Mouse (Mus musculus) cerebellum, adult (tissue): ENCODE data around the gene Obsl1.

Source experiments
- ATAC-seq: cut with Nextera tagmentation; 2 replicates; pipeline ENCODE4 v1.9.2; 2017; ENCODE audit warnings: mild to moderate bottlenecking, moderate library complexity, mixed read lengths; ENCODE audit not compliant: insufficient number of reproducible peaks, low FRiP score, low TSS enrichment

Gene Obsl1

DNA sequence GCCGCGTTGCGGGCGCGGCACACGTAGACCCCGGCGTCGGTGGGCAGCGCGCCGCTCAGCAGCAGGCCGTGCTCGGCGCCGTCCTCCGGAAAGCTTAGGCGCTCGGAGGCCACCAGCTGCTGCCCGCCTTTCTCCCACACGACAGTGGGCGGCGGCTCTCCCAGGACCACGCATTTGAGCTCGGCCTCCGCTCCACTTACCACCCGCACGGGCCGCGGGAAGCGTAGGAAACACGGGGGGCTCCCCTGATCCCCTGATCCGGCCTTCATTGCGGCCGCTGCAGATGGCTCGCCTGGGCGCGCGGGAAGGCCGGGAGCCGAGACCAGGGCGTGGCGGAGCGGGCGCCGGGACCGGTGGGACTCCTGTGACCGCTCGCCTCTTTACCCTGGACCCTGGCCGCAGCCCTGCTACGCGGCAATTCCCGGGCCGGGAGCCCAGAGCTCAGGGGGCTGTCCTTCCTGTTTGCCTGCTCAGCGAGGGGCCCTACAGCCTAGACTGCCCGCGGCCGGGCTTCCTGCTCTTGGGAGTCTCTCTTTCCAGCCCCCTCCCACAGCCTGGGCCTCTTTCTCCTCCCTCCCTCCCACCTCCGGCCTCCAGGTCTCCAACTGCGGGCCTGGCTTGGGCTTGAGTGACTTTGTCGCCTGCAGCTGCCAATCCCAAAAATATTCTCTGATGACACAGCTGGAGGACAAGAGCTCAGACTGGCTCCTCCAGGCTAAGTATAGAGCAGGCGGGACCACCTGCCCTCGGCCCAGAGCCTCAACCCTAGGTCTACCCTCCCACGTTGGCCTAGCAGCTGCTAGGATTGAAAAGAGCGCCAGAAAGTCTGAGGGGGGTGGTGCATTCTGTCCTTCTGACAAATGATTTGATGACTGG lies at the start of gene Obsl1:
Gene Obsl1 (minus strand): TSS at position 497 of the 876 bp plus-strand sequence.
- ATAC-seq = peak; percentile 28; the same call in 1 of the 2 replicates

DNA sequence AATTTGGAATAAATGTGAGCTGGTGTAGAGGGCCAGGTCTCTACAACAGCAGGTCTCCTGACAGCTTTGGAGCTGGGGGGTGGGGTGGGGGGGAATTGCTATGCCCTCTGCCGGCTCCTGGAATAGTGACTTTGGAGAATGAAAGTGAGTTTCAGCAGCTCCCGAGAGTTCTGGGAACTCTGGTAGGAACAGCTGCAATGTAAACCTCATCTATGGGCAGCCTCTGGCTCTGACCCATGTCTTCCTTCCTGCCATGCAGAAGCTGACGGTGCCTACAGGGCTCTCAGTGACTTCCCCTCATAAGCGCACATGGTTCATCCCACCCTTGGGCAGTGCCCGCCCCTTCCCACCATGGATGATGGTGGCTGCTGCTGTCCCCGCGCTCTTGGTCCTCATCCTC lies 49.4 kb upstream of the Obsl1 start:
- ATAC-seq = no peak

- no peak for ATAC-seq
Observed at GRCm38 (mm10) chr1:75550586-75550985, 44.3 kb upstream of the Obsl1 start.

DNA sequence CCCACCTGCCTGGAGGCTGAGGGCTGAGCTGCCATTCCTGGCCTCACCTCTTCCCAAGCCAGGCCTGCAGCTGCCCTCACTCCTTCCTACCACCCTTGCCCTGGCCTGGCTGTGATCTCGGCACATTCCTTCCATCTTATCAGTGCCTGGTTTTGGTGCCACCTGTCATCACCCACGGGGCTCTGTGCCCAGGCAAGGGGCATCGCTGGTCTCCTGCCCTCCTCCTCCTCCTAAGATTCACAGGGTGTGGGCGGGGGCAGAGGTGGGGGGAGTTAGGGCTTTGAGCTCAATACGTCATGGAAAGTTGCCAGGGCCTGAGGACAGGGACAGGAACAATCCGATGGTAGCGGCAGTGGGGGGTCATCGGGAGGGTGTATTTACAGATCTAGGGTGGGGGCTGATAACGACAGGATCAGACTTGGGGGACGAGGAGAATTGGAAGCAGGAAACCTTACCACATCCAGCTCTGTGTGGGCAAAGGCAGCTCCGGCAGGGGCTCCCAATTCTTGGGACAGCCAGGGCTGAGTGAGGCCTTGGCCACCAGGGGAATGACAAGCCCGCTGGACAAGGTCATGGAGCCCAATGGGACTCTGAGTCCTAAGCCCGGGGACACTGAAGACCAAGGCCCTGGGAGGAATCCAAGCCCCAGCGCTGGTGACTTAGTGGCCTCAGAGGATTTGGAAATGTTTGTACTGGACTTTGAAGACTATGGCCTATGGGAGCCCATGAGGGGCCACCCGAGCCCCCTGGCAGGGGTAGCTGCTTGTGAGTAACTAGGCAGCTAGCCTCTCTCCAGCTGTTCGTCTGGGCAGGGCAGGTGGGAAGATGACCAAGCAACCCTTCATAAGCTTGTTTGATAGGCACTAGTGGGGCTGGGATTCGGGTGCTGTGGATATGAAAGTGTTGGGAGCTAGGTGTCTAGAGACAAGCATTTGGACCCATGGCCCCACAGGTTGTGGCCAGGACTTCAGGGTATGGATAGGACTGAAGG lies 43.3 kb upstream of the Obsl1 start:
- ATAC-seq = no peak

GRCm38 (mm10) chr1:75548871-75549270 lies 42.6 kb upstream of the Obsl1 start:
- ATAC-seq = no peak

DNA sequence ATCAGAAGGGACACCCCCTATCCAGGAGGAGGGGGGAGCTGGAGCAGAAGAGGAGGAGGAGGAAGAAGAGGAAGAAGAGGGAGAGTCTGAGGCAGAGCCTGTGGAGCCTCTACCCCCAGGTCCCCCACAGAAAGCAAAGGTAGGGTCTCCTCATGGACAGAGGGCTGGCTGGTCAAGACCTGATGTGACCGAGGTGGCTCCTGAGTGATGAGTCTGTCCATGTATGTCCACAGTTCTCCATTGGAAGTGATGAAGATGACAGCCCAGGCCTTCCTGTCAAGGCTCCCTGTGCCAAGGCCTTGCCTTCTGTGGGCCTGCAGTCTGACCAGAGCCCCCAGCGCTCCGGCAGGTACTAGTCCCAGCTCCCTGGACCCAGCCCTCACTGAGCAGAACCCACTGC lies 41.8 kb upstream of the Obsl1 start:
- ATAC-seq = no peak

GRCm38 (mm10) chr1:75547351-75547750 lies 41.1 kb upstream of the Obsl1 start:
- no peak for ATAC-seq

GRCm38 (mm10) chr1:75545965-75546956 lies 40.0 kb upstream of the Obsl1 start, which contains the start of gene Slc4a3:
Gene Slc4a3 (plus strand): TSS chr1:75546266.
- peak; percentile 84 for ATAC-seq

- ATAC-seq = no peak
Observed at GRCm38 (mm10) chr1:75544351-75544750, 38.1 kb upstream of the Obsl1 start.

DNA sequence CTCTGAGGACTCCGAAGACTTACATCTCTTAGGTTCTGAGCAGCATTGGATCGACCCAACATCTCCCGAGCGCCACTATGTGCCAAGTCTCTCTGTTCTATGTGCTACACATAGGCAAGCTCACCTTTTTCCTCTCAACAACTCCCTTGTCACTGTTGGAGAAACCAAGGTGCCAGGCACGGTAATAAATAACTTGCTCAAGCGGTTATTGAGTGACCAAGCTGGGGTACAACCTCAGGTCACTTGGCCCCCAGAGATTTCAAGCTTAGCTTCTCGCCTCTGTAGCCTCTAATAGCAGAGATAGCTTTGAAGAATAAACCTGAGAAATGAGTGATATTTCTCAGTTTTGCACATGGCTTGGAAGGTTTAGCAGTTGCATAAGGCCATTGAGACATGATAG lies 35.2 kb upstream of the Obsl1 start:
- no peak for ATAC-seq

DNA sequence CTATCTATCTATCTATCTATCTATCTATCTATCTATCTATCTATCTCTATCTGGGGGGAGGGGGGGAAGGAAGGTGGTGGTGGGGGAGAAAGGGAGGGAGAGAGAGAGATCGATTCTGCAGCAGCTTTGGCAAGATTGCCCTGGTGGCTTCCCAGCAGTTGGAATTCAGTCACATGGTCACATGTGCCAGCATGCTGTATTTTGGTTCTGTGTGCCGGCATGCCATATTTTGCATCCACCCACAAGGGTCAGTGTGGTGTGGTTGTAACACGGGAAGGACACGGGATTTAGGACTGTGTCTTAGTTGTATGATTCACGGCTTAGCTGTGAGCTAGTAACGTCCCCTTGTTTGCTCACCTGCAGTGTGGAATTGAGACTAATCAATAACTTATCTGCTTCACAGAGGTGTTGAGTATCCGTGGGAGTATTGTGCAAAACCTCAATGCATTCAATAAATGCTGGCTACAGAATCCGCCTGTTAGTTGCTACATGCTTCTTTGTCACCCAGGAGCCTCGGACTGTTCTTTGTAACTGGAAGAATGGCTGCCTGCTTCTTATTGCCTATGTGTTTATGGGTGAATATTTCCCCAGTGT lies 32.4 kb upstream of the Obsl1 start:
- ATAC-seq = no peak

DNA sequence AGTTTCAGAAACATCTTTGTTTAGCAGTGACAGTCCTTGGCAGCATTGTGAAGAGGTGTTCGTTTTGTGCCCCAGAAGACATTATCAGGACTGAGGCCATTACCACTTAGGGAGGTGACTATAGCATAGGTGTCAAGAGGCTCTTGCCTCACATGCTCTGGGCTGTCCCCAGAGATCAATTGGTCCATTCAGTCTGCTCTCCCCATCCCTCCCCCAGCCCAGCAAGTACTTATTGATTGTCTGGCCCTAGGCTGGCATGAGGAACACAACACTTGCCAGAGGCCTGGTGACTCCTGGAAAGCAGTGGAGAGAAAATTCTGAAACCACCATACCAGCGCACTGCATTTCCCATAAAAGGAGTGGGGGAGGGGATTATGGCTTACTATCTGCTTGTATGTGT lies 31.3 kb upstream of the Obsl1 start:
- ATAC-seq = no peak

- no peak for ATAC-seq
Observed at GRCm38 (mm10) chr1:75533325-75534252, 27.3 kb upstream of the Obsl1 start.

DNA sequence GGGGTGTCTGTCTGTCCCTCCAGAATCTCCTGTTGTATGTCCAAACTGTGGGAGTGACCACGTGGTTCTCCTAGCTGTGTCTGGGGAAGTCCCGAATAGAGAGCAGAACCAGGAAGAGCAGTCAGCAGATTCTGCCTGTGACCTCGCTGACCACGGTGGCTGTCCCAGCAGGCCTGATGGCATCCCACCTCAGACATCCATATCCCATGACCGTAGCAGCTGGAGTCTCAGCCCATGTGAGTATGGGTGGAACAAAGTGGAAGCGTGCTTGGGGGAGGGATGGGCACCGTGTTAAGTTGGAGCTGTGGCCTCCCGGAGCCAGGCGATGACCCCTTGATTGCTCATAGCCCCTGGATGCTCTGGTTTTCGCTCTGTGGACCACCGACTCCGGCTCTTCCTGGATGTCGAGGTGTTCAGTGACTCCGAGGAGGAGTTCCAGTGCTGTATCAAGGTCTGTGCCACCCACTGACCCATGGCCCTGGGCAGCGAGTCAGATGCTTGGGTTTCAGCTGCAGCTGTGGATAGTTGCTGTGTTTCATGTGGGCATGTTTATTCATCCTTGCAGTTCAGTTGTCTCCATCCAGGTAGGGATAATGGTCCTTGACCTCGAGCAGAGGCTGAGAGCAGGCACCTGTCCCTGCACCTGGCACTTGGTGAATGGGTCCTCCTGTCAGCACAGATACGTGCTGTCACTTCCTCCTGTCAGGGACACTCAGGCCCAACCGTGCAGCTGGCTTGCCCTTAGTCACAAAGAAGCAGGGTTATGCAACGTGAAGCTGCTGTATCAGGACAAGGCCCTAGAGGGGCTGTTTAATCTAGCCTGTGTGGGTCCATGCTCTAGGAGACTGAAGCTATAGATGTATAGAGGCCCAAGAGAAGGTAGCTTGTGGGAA lies 26.3 kb upstream of the Obsl1 start:
- ATAC-seq = no peak

GRCm38 (mm10) chr1:75530546-75530945 lies 24.3 kb upstream of the Obsl1 start:
- ATAC-seq = no peak

DNA sequence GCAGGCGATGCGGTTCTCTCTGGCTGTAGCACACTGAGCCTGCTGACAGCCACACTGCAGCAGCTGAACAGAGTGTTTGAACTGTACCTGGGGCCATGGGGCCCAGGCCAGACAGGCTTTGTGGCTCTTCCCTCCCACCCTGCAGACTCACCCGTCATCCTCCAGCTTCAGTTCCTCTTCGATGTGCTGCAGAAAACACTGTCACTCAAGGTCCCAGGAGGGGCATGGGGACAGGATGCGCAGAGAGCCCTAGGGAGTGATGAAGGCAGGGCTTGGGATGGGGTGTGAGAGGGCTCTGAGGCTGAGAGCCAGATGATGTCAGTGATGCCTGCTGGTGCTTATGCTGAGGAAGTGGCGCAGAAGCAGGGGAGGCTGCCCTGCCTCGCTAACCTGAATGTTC lies 18.4 kb upstream of the Obsl1 start:
- ATAC-seq = no peak

- peak; percentile 98 for ATAC-seq
Observed at GRCm38 (mm10) chr1:75521321-75522031, 15.2 kb upstream of the Obsl1 start, which contains the start of gene Stk11ip. Gene Stk11ip (plus strand): TSS chr1:75521529.
